13 mouse cellular contexts compared by ENCODE assay signal in the genomic region with DNA sequence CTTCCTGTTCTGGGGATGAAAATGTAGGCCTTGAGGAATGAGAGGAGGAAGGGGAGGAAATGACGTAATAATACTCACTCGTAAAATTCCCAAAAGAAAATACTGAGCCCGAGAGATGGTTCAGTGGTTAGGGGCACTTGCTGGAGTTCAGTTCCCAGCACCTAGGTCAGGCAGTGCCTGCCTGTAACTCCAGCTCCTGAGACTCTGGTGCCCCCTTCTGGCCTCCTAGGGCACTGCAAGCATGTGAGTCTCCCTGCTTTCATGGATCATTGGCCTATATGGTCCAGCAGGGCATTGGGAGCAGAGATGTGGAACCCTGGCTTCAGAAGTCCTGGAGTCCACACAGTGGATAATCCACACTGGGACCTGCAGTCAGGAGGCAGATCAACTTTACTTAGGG. TPM values are rescaled to one million over a fixed set of nuclear protein-coding genes. Genes with fewer than 3 reads are reported as not detected.
DNase-seq lines count a peak whose midpoint lies in the region; ATAC-seq and TF ChIP-seq lines count a peak whose summit lies in the region.
"Had no signal": no experiment of that assay in that cellular context is flagged by ENCODE, and none has a peak within 500 bp of the region (broad histone marks: within the 10 kb centered on the region; RNA-seq: fewer than 3 reads in every experiment).

No protein-coding gene starts in this region.

- H3K79me2 ChIP-seq in liver, adult 2 months (ENCODE audit: control insufficient read depth, insufficient read depth, low read length) = no peaks in the 10 kb centered on the region

- TF ChIP-seq CTCF in forebrain, postnatal 0 days (IDR thresholded peaks at IDR 0.05; ENCODE audit: low read depth) = peak; percentile 47; the same call in 1 of the 2 replicates
- TF ChIP-seq CTCF in liver, adult 2 months (IDR thresholded peaks at IDR 0.05; ENCODE audit: low read depth, low read length) = peak; percentile 38; the same call in 1 of the 2 replicates

- no peak overlapping the region for H3K9ac ChIP-seq in forebrain, postnatal 0 days
- no peak overlapping the region for H3K9ac ChIP-seq in forebrain, embryonic 12.5 days
- no peak overlapping the region for H3K9ac ChIP-seq in liver, adult 2 months (ENCODE audit: low read depth, low read length)
- H3K9ac ChIP-seq in liver, embryonic 12.5 days = no peak overlapping the region
- H3K9ac ChIP-seq: liver, embryonic 13.5 days; stomach, embryonic 15.5 days had no signal

- ATAC-seq in forebrain, postnatal 0 days = no peak
- ATAC-seq in forebrain, embryonic 12.5 days (ENCODE audit: low FRiP score) = no peak
- no peak for ATAC-seq in liver, embryonic 12.5 days
- ATAC-seq in erythroid progenitor cell, adult 5-6 weeks (replicated peaks; ENCODE audit: low FRiP score, poor library complexity, severe bottlenecking) = 0 out of 2 replicates have a peak, but pooled peaks have one; percentile 39

- no peaks in the 10 kb centered on the region for H3K36me3 ChIP-seq in forebrain, postnatal 0 days (ENCODE audit: insufficient read depth)
- H3K36me3 ChIP-seq in forebrain, embryonic 12.5 days (replicated peaks) = no peaks in the 10 kb centered on the region
- no peaks in the 10 kb centered on the region for H3K36me3 ChIP-seq in liver, adult 2 months (ENCODE audit: control insufficient read depth, insufficient read depth, low read length)
- H3K36me3 ChIP-seq in liver, embryonic 12.5 days = no peaks in the 10 kb centered on the region
- H3K36me3 ChIP-seq: liver, embryonic 13.5 days; stomach, embryonic 15.5 days had no signal

- H3K27ac ChIP-seq in forebrain, postnatal 0 days (ENCODE audit: low read depth, low read length) = no peak overlapping the region
- no peak overlapping the region for H3K27ac ChIP-seq in forebrain, embryonic 12.5 days
- H3K27ac ChIP-seq in liver, adult 2 months (replicated peaks; ENCODE audit: insufficient read depth, low read depth, low read length) = no peak overlapping the region
- no peak overlapping the region for H3K27ac ChIP-seq in liver, embryonic 12.5 days
- H3K27ac ChIP-seq: liver, embryonic 13.5 days; stomach, embryonic 15.5 days had no signal

- no peak overlapping the region for H3K4me3 ChIP-seq in forebrain, postnatal 0 days (ENCODE audit: low read depth, low read length)
- no peak overlapping the region for H3K4me3 ChIP-seq in forebrain, embryonic 12.5 days (replicated peaks)
- no peak overlapping the region for H3K4me3 ChIP-seq in liver, adult 2 months (ENCODE audit: insufficient read depth, low read depth, low read length)
- H3K4me3 ChIP-seq in liver, embryonic 12.5 days = no peak overlapping the region
- H3K4me3 ChIP-seq: liver, embryonic 13.5 days; stomach, embryonic 15.5 days had no signal

- peaks cover 12% of the 10 kb centered on the region; the same call in 1 of the 2 replicates for H3K4me1 ChIP-seq in forebrain, postnatal 0 days (ENCODE audit: insufficient read depth)
- peaks cover 23% of the 10 kb centered on the region for H3K4me1 ChIP-seq in forebrain, embryonic 12.5 days
- no peaks in the 10 kb centered on the region for H3K4me1 ChIP-seq in liver, adult 2 months (ENCODE audit: control insufficient read depth, insufficient read depth, low read length)
- 0 out of 2 replicates have a peak, but pooled peaks cover 10% of the 10 kb centered on the region for H3K4me1 ChIP-seq in liver, embryonic 12.5 days
- H3K4me1 ChIP-seq: liver, embryonic 13.5 days had no signal

- H3K9me3 ChIP-seq in forebrain, postnatal 0 days (ENCODE audit: low read length) = no peaks in the 10 kb centered on the region
- peaks cover 6% of the 10 kb centered on the region; the same call in 1 of the 2 replicates for H3K9me3 ChIP-seq in forebrain, embryonic 12.5 days
- H3K9me3 ChIP-seq in liver, embryonic 12.5 days (replicated peaks) = 0 out of 2 replicates have a peak, but pooled peaks cover 4% of the 10 kb centered on the region

- no peak for TF ChIP-seq POLR2A in liver, adult 2 months (IDR thresholded peaks at IDR 0.05; ENCODE audit: extremely low read depth, insufficient read depth, low read length)

- DNase-seq in forebrain, postnatal 0 days = no peak
- DNase-seq in liver, adult 2 months (ENCODE audit: extremely low read depth, low read depth, low spot score) = no peak
- peak; percentile 68 for DNase-seq in ES-CJ7 (ENCODE audit: low read depth, low spot score)
- no peak for DNase-seq in ovary, postnatal 10 days (ENCODE audit: low spot score)
- no peak for DNase-seq in embryo, embryonic 10.5 days (ENCODE audit: low spot score)
- DNase-seq: heart, postnatal 14 days; kidney, postnatal 36 days; liver, embryonic 13.5 days; right cerebral cortex, postnatal 25 days had no signal

- H3K27me3 ChIP-seq in forebrain, postnatal 0 days (ENCODE audit: insufficient read depth, low read length) = no peaks in the 10 kb centered on the region
- H3K27me3 ChIP-seq in forebrain, embryonic 12.5 days = 0 out of 2 replicates have a peak, but pooled peaks cover 2% of the 10 kb centered on the region
- H3K27me3 ChIP-seq in liver, adult 2 months (ENCODE audit: control insufficient read depth, insufficient read depth, low read length) = no peaks in the 10 kb centered on the region
- peaks cover 18% of the 10 kb centered on the region; the same call in 1 of the 2 replicates for H3K27me3 ChIP-seq in liver, embryonic 12.5 days (replicated peaks)
- H3K27me3 ChIP-seq: liver, embryonic 13.5 days; stomach, embryonic 15.5 days had no signal

- 97% methylated on average over 3 of the region's 3 CpGs for WGBS in forebrain, postnatal 0 days
- WGBS in forebrain, embryonic 12.5 days = 92% methylated on average over 3 of the region's 3 CpGs
- 94% methylated on average over 3 of the region's 3 CpGs for WGBS in liver, adult 2 months
- WGBS in liver, embryonic 12.5 days (ENCODE audit: insufficient replicate concordance) = 73% methylated on average over 3 of the region's 3 CpGs

- H3K4me2 ChIP-seq in forebrain, postnatal 0 days (ENCODE audit: low read depth) = no peak overlapping the region
- no peak overlapping the region for H3K4me2 ChIP-seq in forebrain, embryonic 12.5 days
- H3K4me2 ChIP-seq in liver, embryonic 12.5 days = no peak overlapping the region
- H3K4me2 ChIP-seq: liver, embryonic 13.5 days; stomach, embryonic 15.5 days had no signal

RNA-seq across cellular contexts. Expression of gene Nfam1, which starts 13.2 kb away (rescaled TPM):
- total RNA-seq in forebrain, postnatal 0 days (2014; rRNA removed) = 0.69 and 2.9 TPM in 2 replicates
- polyA plus RNA-seq in forebrain, postnatal 0 days (2015; fragmentation: Nextera tagmentation; extraction: Ambion mirVana) = 1.5 and 1.8 TPM in 2 replicates
- polyA plus RNA-seq in forebrain, embryonic 12.5 days (2016; fragmentation: Nextera tagmentation; extraction: Ambion mirVana) = 1.4 and 1.7 TPM in 2 replicates
- 1.1 and 1.5 TPM in 2 replicates for total RNA-seq in liver, adult 2 months (2014; rRNA removed)
- polyA plus RNA-seq in liver, adult 2 months (2012; rRNA removed) = 1.8 and 3.2 TPM in 2 replicates
- polyA plus RNA-seq in liver, embryonic 12.5 days (2016; fragmentation: Nextera tagmentation; extraction: Ambion mirVana) = 6.2 and 6.4 TPM in 2 replicates
- 14.4 and 17.2 TPM in 2 replicates for total RNA-seq in erythroid progenitor cell, adult 5-6 weeks (2015; ENCODE audit: low replicate concordance)
- total RNA-seq in erythroid progenitor cell, adult 5-6 weeks (2017; ENCODE audit: low replicate concordance) = 11.9 and 16.9 TPM in 2 replicates

RNA-seq across cellular contexts. Expression of gene Serhl, which starts 43.0 kb away (rescaled TPM):
- total RNA-seq in forebrain, postnatal 0 days (2014; rRNA removed) = 7.2 and 11.9 TPM in 2 replicates
- 39.1 and 42.6 TPM in 2 replicates for polyA plus RNA-seq in forebrain, postnatal 0 days (2015; fragmentation: Nextera tagmentation; extraction: Ambion mirVana)
- 36.0 and 45.4 TPM in 2 replicates for polyA plus RNA-seq in forebrain, embryonic 12.5 days (2016; fragmentation: Nextera tagmentation; extraction: Ambion mirVana)
- 51.6 and 58.1 TPM in 2 replicates for total RNA-seq in liver, adult 2 months (2014; rRNA removed)
- polyA plus RNA-seq in liver, adult 2 months (2012; rRNA removed) = 59.6 and 80.6 TPM in 2 replicates
- 24.5 and 28.0 TPM in 2 replicates for polyA plus RNA-seq in liver, embryonic 12.5 days (2016; fragmentation: Nextera tagmentation; extraction: Ambion mirVana)
- total RNA-seq in erythroid progenitor cell, adult 5-6 weeks (2015; ENCODE audit: low replicate concordance) = 21.8 and 33.2 TPM in 2 replicates
- total RNA-seq in erythroid progenitor cell, adult 5-6 weeks (2017; ENCODE audit: low replicate concordance) = 3.0 and 5.9 TPM in 2 replicates

RNA-seq across cellular contexts. Expression of gene Tcf20, which starts 58.6 kb away (rescaled TPM):
- 120 and 150 TPM in 2 replicates for total RNA-seq in forebrain, postnatal 0 days (2014; rRNA removed)
- 10.3 and 12.2 TPM in 2 replicates for polyA plus RNA-seq in forebrain, postnatal 0 days (2015; fragmentation: Nextera tagmentation; extraction: Ambion mirVana)
- 14.7 and 14.9 TPM in 2 replicates for polyA plus RNA-seq in forebrain, embryonic 12.5 days (2016; fragmentation: Nextera tagmentation; extraction: Ambion mirVana)
- total RNA-seq in liver, adult 2 months (2014; rRNA removed) = 22.6 and 23.4 TPM in 2 replicates
- polyA plus RNA-seq in liver, adult 2 months (2012; rRNA removed) = 8.7 and 10.9 TPM in 2 replicates
- polyA plus RNA-seq in liver, embryonic 12.5 days (2016; fragmentation: Nextera tagmentation; extraction: Ambion mirVana) = 3.9 and 4.0 TPM in 2 replicates
- 35.0 and 36.0 TPM in 2 replicates for total RNA-seq in erythroid progenitor cell, adult 5-6 weeks (2015; ENCODE audit: low replicate concordance)
- total RNA-seq in erythroid progenitor cell, adult 5-6 weeks (2017; ENCODE audit: low replicate concordance) = 51.7 and 55.5 TPM in 2 replicates
